Mouse (Mus musculus) kidney, postnatal 0 days (tissue): ENCODE results near the gene Ampd1. TPM values are rescaled to one million over a fixed set of nuclear protein-coding genes. Genes with fewer than 3 reads are reported as not detected.

Source experiments
- ATAC-seq: fragments of 200-750 bp; cut with Nextera tagmentation; replicated peaks from 2 replicates; pipeline ENCODE4 v1.8.0; 2017; ENCODE audit warnings: low read depth, moderate number of reproducible peaks, moderate TSS enrichment, moderate library complexity; ENCODE audit not compliant: low FRiP score
- DNase-seq: peaks from one replicate; pipeline ENCODE4 v3.0.0-alpha.2; 2016; ENCODE audit warnings: low spot score
- H3K27ac ChIP-seq: fragments of 300-500 bp; sonication (generic); 2 replicates; pipeline ENCODE4 v1.5.1; 2014; ENCODE audit warnings: mild to moderate bottlenecking
- H3K27me3 ChIP-seq: fragments of 300-500 bp; sonication (generic); 2 replicates; pipeline ENCODE4 v1.6.1; 2014; ENCODE audit warnings: low read length, mixed read lengths; ENCODE audit not compliant: insufficient read depth
- H3K36me3 ChIP-seq: fragments of 300-500 bp; sonication (generic); 2 replicates; pipeline ENCODE4 v1.6.1; 2014; ENCODE audit warnings: low read length, mixed read lengths; ENCODE audit not compliant: insufficient read depth
- H3K4me1 ChIP-seq: fragments of 300-500 bp; sonication (generic); replicated peaks from 2 replicates; pipeline ENCODE4 v1.6.1; 2014; ENCODE audit warnings: antibody characterized with exemption, low read length, mixed read lengths; ENCODE audit not compliant: insufficient read depth
- H3K4me2 ChIP-seq: fragments of 300-500 bp; sonication (generic); 2 replicates; pipeline ENCODE4 v1.6.1; 2014; ENCODE audit warnings: mild to moderate bottlenecking, low read length, moderate library complexity, mixed read lengths
- H3K4me3 ChIP-seq: fragments of 300-500 bp; sonication (generic); replicated peaks from 2 replicates; pipeline ENCODE4 v1.5.1; 2014; ENCODE audit warnings: low read depth, low read length
- H3K9ac ChIP-seq: fragments of 300-500 bp; sonication (generic); 2 replicates; pipeline ENCODE4 v1.6.1; 2014; ENCODE audit warnings: low read depth, low read length
- H3K9me3 ChIP-seq: fragments of 300-500 bp; sonication (generic); replicated peaks from 2 replicates; pipeline ENCODE4 v1.6.1; 2016; ENCODE audit warnings: low read length, inconsistent platforms, mixed read lengths
- CTCF ChIP-seq: IDR thresholded peaks from 2 replicates; pipeline ENCODE4 v1.5.1; 2016; ENCODE audit warnings: antibody characterized with exemption, low read depth, mild to moderate bottlenecking, moderate library complexity
- WGBS: fragments of 180-500 bp; shearing (Covaris S2); extraction: QIAGEN DNeasy Blood & Tissue Kit; methylation state at CpG from one replicate; pipeline ENCODE4 v1.1.7; 2014; 5-methylcytosine and 5-hydroxymethylcytosine counted together
- polyA plus RNA-seq: library from polyadenylated mRNA; unstranded; fragments of >200 nt; fragmentation: Nextera tagmentation; extraction: Ambion mirVana; gene quantifications from 2 replicates; pipeline ENCODE4 v1.2.1, GENCODE M21; 2015

The Ampd1 gene
- polyA plus RNA-seq, 1 experiment from 2014 or later = not detected

GRCm38 (mm10) chr3:103100735-103101134 is 26.9 kb downstream of the Ampd1 start:
- no peak for DNase-seq
- Histone ChIP-seq H3K4me2 (no peak overlapping the region), H3K4me1 (no peaks in the 10 kb centered on the region; the same call in 1 of the 2 replicates), H3K9ac (no peak overlapping the region), H3K27me3 (no peaks in the 10 kb centered on the region), H3K9me3 (no peaks in the 10 kb centered on the region), H3K27ac (no peak overlapping the region), H3K4me3 (no peak overlapping the region), H3K36me3 (no peaks in the 10 kb centered on the region)
- ATAC-seq = no peak
- WGBS = 51% methylated on average over 2 of the region's 2 CpGs
- peak; percentile 23; the same call in 1 of the 2 replicates for TF ChIP-seq CTCF

- WGBS = 51% methylated on average over 5 of the region's 5 CpGs
- Histone ChIP-seq H3K9ac (no peak overlapping the region), H3K27me3 (no peaks in the 10 kb centered on the region), H3K4me3 (no peak overlapping the region), H3K27ac (no peak overlapping the region), H3K36me3 (no peaks in the 10 kb centered on the region), H3K4me2 (no peak overlapping the region), H3K9me3 (no peaks in the 10 kb centered on the region), H3K4me1 (no peaks in the 10 kb centered on the region; the same call in 1 of the 2 replicates)
- ATAC-seq (no peak), DNase-seq (no peak)
- peak; percentile 50 for TF ChIP-seq CTCF
Observed at GRCm38 (mm10) chr3:103101194-103101593, 27.4 kb downstream of the Ampd1 start.

DNA sequence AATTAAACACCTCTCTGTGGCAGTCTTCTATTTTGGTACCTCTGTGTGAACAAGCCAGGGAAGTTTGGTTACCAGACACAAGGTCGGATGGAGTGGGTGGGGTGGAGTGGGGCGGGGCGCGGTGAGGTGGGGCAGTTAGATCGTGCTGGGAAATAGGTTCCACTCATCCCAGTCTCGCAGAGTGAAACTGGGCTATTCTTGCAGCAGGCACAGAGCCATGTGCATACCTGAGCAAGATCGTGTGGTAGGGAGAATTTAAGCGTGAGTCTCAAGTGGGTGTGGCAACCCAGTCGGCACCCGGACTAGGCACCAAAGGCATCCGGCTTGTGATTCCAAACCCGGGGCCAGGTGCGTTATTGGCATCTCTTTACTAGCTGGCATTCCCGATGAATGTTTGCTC is 28.1 kb downstream of the Ampd1 start:
- peak; percentile 8 for ATAC-seq

DNA sequence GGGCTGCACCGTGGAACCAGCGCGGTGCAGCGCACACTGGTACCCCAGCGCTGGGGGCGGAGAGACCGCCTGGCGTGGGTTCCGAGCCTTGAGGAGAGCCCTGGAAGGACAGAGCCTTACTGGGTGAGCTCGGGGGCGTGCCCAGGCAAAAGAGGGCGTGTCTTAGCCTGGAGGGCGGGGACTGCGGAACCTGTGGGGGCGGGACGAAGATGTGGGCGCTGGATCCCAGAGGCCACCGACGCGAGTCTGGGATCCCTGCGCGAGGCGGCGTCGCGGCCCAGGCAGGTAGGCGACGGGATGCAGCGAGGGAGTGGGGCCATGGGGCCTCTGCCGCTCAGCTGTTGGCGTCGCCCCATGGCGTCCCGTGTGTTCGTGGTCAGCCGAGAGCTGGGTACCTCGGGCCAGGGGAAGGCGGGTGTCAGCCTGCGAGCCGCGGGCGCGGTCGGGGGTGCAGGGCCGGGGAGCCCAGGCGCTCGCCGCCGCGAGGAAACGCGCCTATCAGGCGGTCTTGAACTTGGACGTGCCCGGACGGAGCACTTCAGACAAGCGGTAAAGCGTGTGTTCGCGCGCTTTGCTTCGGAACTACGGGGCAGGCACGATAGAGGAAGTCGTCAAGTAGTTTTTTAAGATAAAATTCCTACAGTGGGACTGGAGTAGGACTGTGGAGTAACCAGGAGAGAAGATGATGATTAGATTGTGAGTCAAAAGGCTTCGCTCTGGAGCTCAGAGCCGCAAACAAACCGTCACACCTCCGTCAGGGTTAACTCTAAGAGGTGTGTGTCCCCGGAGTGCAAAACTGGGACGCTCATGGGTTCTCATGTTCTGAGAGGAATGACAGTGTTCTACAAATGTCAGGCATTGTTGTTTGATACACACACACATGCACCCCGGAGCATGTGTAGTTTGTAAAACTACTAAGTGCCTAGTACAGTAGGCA is 28.9 kb downstream of the Ampd1 start, which contains the start of gene Dennd2c:
Gene Dennd2c, plus strand, starts transcription at position 151 of the 937 bp plus-strand sequence.
- peak within 1 kb of the TSS; percentile 75 for H3K4me2 ChIP-seq
- H3K27ac ChIP-seq = 0 out of 2 replicates have a peak within 1 kb of the TSS, but pooled peaks have one; percentile 9
- no peaks in the 10 kb centered on the region for H3K27me3 ChIP-seq
- DNase-seq (peak; percentile 96), ATAC-seq (peak; percentile 97)
- H3K4me1 ChIP-seq = no peaks in the 10 kb centered on the region; the same call in 1 of the 2 replicates
- H3K4me3 ChIP-seq = peak within 1 kb of the TSS; percentile 63
- no peak; the same call in 1 of the 2 replicates for TF ChIP-seq CTCF
- 2% methylated on average over 71 of the region's 72 CpGs for WGBS
- H3K36me3 ChIP-seq = no peaks in the 10 kb centered on the region
- peak within 1 kb of the TSS; percentile 57 for H3K9ac ChIP-seq
- no peaks in the 10 kb centered on the region for H3K9me3 ChIP-seq

More for the DNA sequence above, 28.1 kb downstream of the Ampd1 start:
- no peaks in the 10 kb centered on the region for H3K27me3 ChIP-seq
- no peaks in the 10 kb centered on the region; the same call in 1 of the 2 replicates for H3K4me1 ChIP-seq
- H3K4me3 ChIP-seq = peak overlapping the region; percentile 63
- peak overlapping the region; percentile 57; the same call in 1 of the 2 replicates for H3K9ac ChIP-seq
- 0% methylated on average over 14 of the region's 14 CpGs for WGBS
- no peak for TF ChIP-seq CTCF
- no peak for DNase-seq
- no peaks in the 10 kb centered on the region for H3K9me3 ChIP-seq
- no peak overlapping the region for H3K27ac ChIP-seq
- peak overlapping the region; percentile 75 for H3K4me2 ChIP-seq
- H3K36me3 ChIP-seq = no peaks in the 10 kb centered on the region

- no peaks in the 10 kb centered on the region; the same call in 1 of the 2 replicates for H3K4me1 ChIP-seq
- ATAC-seq = no peak
- TF ChIP-seq CTCF = no peak
Observed at GRCm38 (mm10) chr3:103107565-103108240, 33.9 kb downstream of the Ampd1 start.

GRCm38 (mm10) chr3:103112216-103112615 is 38.4 kb downstream of the Ampd1 start:
- Histone ChIP-seq H3K4me3 (no peak overlapping the region), H3K27me3 (no peaks in the 10 kb centered on the region), H3K9ac (no peak overlapping the region), H3K9me3 (no peaks in the 10 kb centered on the region), H3K4me2 (no peak overlapping the region), H3K4me1 (no peaks in the 10 kb centered on the region), H3K27ac (no peak overlapping the region), H3K36me3 (no peaks in the 10 kb centered on the region)
- no peak for TF ChIP-seq CTCF
- ATAC-seq (no peak), DNase-seq (no peak)
- 69% methylated on average over 5 of the region's 5 CpGs for WGBS

More at GRCm38 (mm10) chr3:103107565-103108240, 33.9 kb downstream of the Ampd1 start:
- DNase-seq = no peak
- H3K27me3 ChIP-seq = no peaks in the 10 kb centered on the region
- H3K9me3 ChIP-seq = no peaks in the 10 kb centered on the region
- 85% methylated on average over 7 of the region's 7 CpGs for WGBS
- H3K36me3 ChIP-seq = no peaks in the 10 kb centered on the region
- H3K27ac ChIP-seq = no peak overlapping the region
- no peak overlapping the region for H3K4me2 ChIP-seq
- H3K9ac ChIP-seq = no peak overlapping the region
- H3K4me3 ChIP-seq = no peak overlapping the region
